Mouse (Mus musculus): ENCODE results near the gene Olfr1317. TPM values are rescaled to one million over a fixed set of nuclear protein-coding genes. Genes with fewer than 3 reads are reported as not detected.

The Olfr1317 gene
- not detected for polyA plus RNA-seq (2017; shearing (Covaris generic))

GRCm38 (mm10) chr2:112140029-112140428, at the start of gene Olfr1317:
Gene Olfr1317, plus strand, starts transcription at chr2:112140329.

GRCm38 (mm10) chr2:112096681-112097080, 43.4 kb upstream of the Olfr1317 start, which contains the start of gene Olfr1314:
Gene Olfr1314, minus strand, starts transcription at chr2:112096781.

GRCm38 (mm10) chr2:112115340-112115739, 24.8 kb upstream of the Olfr1317 start, which contains the start of gene Olfr1315-ps1:
Gene Olfr1315-ps1, minus strand, starts transcription at chr2:112115440.

GRCm38 (mm10) chr2:112134877-112135276, 5.3 kb upstream of the Olfr1317 start, which contains the start of gene Olfr1316:
Gene Olfr1316, minus strand, starts transcription at chr2:112134977.

GRCm38 (mm10) chr2:112153898-112154297, 13.8 kb downstream of the Olfr1317 start, which contains the start of gene Olfr1318:
Gene Olfr1318, plus strand, starts transcription at chr2:112154198.

Other genes with a start within 250 kb of the Olfr1317 start
- under 1 TPM in 1 of 2 experiments, not detected in 1; 0.15 TPM for gene Olfr1306, start 224.1 kb upstream of the Olfr1317 start, polyA plus RNA-seq (2017; shearing (Covaris generic))
- under 1 TPM; 0.12 to 0.43 TPM for gene Olfr1307, start 190.9 kb upstream of the Olfr1317 start, polyA plus RNA-seq (2017; shearing (Covaris generic))
- gene Olfr1308, start 175.4 kb upstream of the Olfr1317 start, polyA plus RNA-seq (2017; shearing (Covaris generic)), result not detected
- under 1 TPM in 1 of 2 experiments, not detected in 1; 0.33 TPM for gene Olfr1309, start 150.0 kb upstream of the Olfr1317 start, polyA plus RNA-seq (2017; shearing (Covaris generic))
- gene Olfr1310, start 127.6 kb upstream of the Olfr1317 start, polyA plus RNA-seq (2017; shearing (Covaris generic)), result under 1 TPM in 1 of 2 experiments, not detected in 1; 0.05 TPM
- gene Olfr1311, start 115.9 kb upstream of the Olfr1317 start, polyA plus RNA-seq (2017; shearing (Covaris generic)), result not detected
- under 1 TPM; 0.10 to 0.22 TPM for gene Olfr1312, start 90.1 kb upstream of the Olfr1317 start, polyA plus RNA-seq (2017; shearing (Covaris generic))
- under 1 TPM in 1 of 2 experiments, not detected in 1; 0.11 TPM for gene Olfr1313, start 62.5 kb upstream of the Olfr1317 start, polyA plus RNA-seq (2017; shearing (Covaris generic))
- gene Olfr1314, start 43.5 kb upstream of the Olfr1317 start, polyA plus RNA-seq (2017; shearing (Covaris generic)), result under 1 TPM in 1 of 2 experiments, not detected in 1; 0.12 TPM
- not detected for gene Olfr1315-ps1, start 24.9 kb upstream of the Olfr1317 start, polyA plus RNA-seq (2017; shearing (Covaris generic))
- not detected for gene Olfr1316, start 5.4 kb upstream of the Olfr1317 start, polyA plus RNA-seq (2017; shearing (Covaris generic))
- not detected for gene Olfr1318, start 13.9 kb downstream of the Olfr1317 start, polyA plus RNA-seq (2017; shearing (Covaris generic))
- gene Lpcat4, start 99.1 kb downstream of the Olfr1317 start, polyA plus RNA-seq (2017; shearing (Covaris generic)), result 100 to 1,000 TPM; 109 to 162 TPM
- 1 to 10 TPM in 1 of 2 experiments, under 1 TPM in 1; 0.25 to 2.1 TPM for gene Nutm1, start 119.0 kb downstream of the Olfr1317 start, polyA plus RNA-seq (2017; shearing (Covaris generic))
- 100 to 1,000 TPM; 129 to 166 TPM for gene Nop10, start 121.6 kb downstream of the Olfr1317 start, polyA plus RNA-seq (2017; shearing (Covaris generic))
- gene Slc12a6, start 125.5 kb downstream of the Olfr1317 start, polyA plus RNA-seq (2017; shearing (Covaris generic)), result 10 to 100 TPM; 69.5 to 78.8 TPM
- gene Gm21985, start 126.0 kb downstream of the Olfr1317 start, polyA plus RNA-seq (2017; shearing (Covaris generic)), result not detected
- gene Emc4, start 227.7 kb downstream of the Olfr1317 start, polyA plus RNA-seq (2017; shearing (Covaris generic)), result 10 to 100 TPM; 91.3 to 93.6 TPM
- gene Katnbl1, start 238.9 kb downstream of the Olfr1317 start, polyA plus RNA-seq (2017; shearing (Covaris generic)), result 10 to 100 TPM; 19.2 to 21.8 TPM

Measured in inflammation-experienced regulatory T-cells (primary cell).